Comparison of ENCODE assay signal across 19 mouse cellular contexts in genomic region chr5:52537024-52537423, GRCm38 (mm10). TPM values are rescaled to one million over a fixed set of nuclear protein-coding genes. Genes with fewer than 3 reads are reported as not detected.
DNase-seq lines count a peak whose midpoint lies in the region; ATAC-seq and TF ChIP-seq lines count a peak whose summit lies in the region.
"Had no signal": no experiment of that assay in that cellular context is flagged by ENCODE, and none has a peak within 500 bp of the region (broad histone marks: within the 10 kb centered on the region; RNA-seq: fewer than 3 reads in every experiment).

No protein-coding gene starts in this region.

- no peak overlapping the region for H3K27ac ChIP-seq in kidney, embryonic 14.5 days (ENCODE audit: low read depth, low read length)
- no peak overlapping the region for H3K27ac ChIP-seq in liver, embryonic 16.5 days (ENCODE audit: low read length)
- peak overlapping the region; percentile 32; the same call in 1 of the 2 replicates for H3K27ac ChIP-seq in stomach, embryonic 15.5 days
- H3K27ac ChIP-seq: embryonic facial prominence, embryonic 15.5 days; forebrain, embryonic 15.5 days; gastrocnemius, adult 2 months; hindbrain, embryonic 10.5 days; layer of hippocampus, adult 2 months had no signal

- H3K36me3 ChIP-seq in kidney, embryonic 14.5 days (ENCODE audit: control insufficient read depth, insufficient read depth, low read length) = no peaks in the 10 kb centered on the region
- no peaks in the 10 kb centered on the region for H3K36me3 ChIP-seq in liver, embryonic 16.5 days (ENCODE audit: control insufficient read depth, insufficient read depth)
- H3K36me3 ChIP-seq in stomach, embryonic 15.5 days = 0 out of 2 replicates have a peak, but pooled peaks cover 3% of the 10 kb centered on the region
- H3K36me3 ChIP-seq: forebrain, embryonic 15.5 days had no signal

- H3K9me3 ChIP-seq in kidney, embryonic 14.5 days (ENCODE audit: control insufficient read depth, low read length) = no peaks in the 10 kb centered on the region
- no peaks in the 10 kb centered on the region for H3K9me3 ChIP-seq in liver, embryonic 16.5 days (replicated peaks; ENCODE audit: control insufficient read depth, low read length)
- no peaks in the 10 kb centered on the region for H3K9me3 ChIP-seq in stomach, embryonic 15.5 days
- H3K9me3 ChIP-seq: embryonic facial prominence, embryonic 15.5 days; forebrain, embryonic 15.5 days; hindbrain, embryonic 10.5 days had no signal

- no peaks in the 10 kb centered on the region for H3K27me3 ChIP-seq in kidney, embryonic 14.5 days (ENCODE audit: control insufficient read depth, insufficient read depth, low read length)
- no peaks in the 10 kb centered on the region for H3K27me3 ChIP-seq in liver, embryonic 16.5 days (ENCODE audit: control insufficient read depth, insufficient read depth, low read depth, low read length)
- H3K27me3 ChIP-seq in stomach, embryonic 15.5 days (replicated peaks) = no peaks in the 10 kb centered on the region
- H3K27me3 ChIP-seq: embryonic facial prominence, embryonic 15.5 days; forebrain, embryonic 15.5 days had no signal

- no peak for TF ChIP-seq CTCF in lung, adult 2 months (IDR thresholded peaks at IDR 0.05; ENCODE audit: insufficient read depth, low read length)

- ATAC-seq in kidney, embryonic 14.5 days (ENCODE audit: low FRiP score, low TSS enrichment) = 0 out of 2 replicates have a peak, but pooled peaks have one; percentile 30
- peak; percentile 86 for ATAC-seq in liver, embryonic 16.5 days (ENCODE audit: low read depth)
- ATAC-seq in stomach, embryonic 15.5 days (ENCODE audit: insufficient read depth, low FRiP score, low read depth) = peak; percentile 51; the same call in 1 of the 2 replicates
- ATAC-seq: forebrain, embryonic 15.5 days had no signal

- DNase-seq in lung, adult 18-20 months = peak; percentile 21 to 32
- DNase-seq in lung, adult 2 months = no peak
- DNase-seq in right cerebral cortex, postnatal 14 days = no peak
- DNase-seq in cerebellum, adult 9-10 months = no peak
- no peak for DNase-seq in heart, postnatal 4 days
- DNase-seq: adrenal gland, postnatal 14 days; cerebellum, postnatal 36 days; gastrocnemius, adult 2 months; left cerebral cortex, postnatal 4 days; thymus, postnatal 4 days had no signal

- TF ChIP-seq POLR2A in lung, adult 2 months (IDR thresholded peaks at IDR 0.05; ENCODE audit: borderline replicate concordance, extremely low read depth, low read depth, low read length) = no peak

- no peak overlapping the region for H3K9ac ChIP-seq in kidney, embryonic 14.5 days (ENCODE audit: low read depth, low read length)
- H3K9ac ChIP-seq in liver, embryonic 16.5 days (ENCODE audit: low read depth, low read length) = no peak overlapping the region
- no peak overlapping the region for H3K9ac ChIP-seq in stomach, embryonic 15.5 days
- H3K9ac ChIP-seq: embryonic facial prominence, embryonic 15.5 days; forebrain, embryonic 15.5 days had no signal

- no peak overlapping the region for H3K4me3 ChIP-seq in lung, adult 2 months (replicated peaks; ENCODE audit: extremely low read depth, low read depth, low read length)
- H3K4me3 ChIP-seq in kidney, embryonic 14.5 days (ENCODE audit: low read length) = no peak overlapping the region
- H3K4me3 ChIP-seq in liver, embryonic 16.5 days (ENCODE audit: low read depth, low read length) = no peak overlapping the region
- no peak overlapping the region for H3K4me3 ChIP-seq in stomach, embryonic 15.5 days (replicated peaks)
- H3K4me3 ChIP-seq: embryonic facial prominence, embryonic 15.5 days; forebrain, embryonic 15.5 days; gastrocnemius, adult 2 months; hindbrain, embryonic 10.5 days; layer of hippocampus, adult 2 months had no signal

- H3K4me2 ChIP-seq in kidney, embryonic 14.5 days (replicated peaks; ENCODE audit: low read depth, low read length) = no peak overlapping the region
- H3K4me2 ChIP-seq in liver, embryonic 16.5 days (ENCODE audit: low read depth, low read length) = no peak overlapping the region
- H3K4me2 ChIP-seq in stomach, embryonic 15.5 days = no peak overlapping the region
- H3K4me2 ChIP-seq: embryonic facial prominence, embryonic 15.5 days; forebrain, embryonic 15.5 days; heart, embryonic 11.5 days had no signal

- 53% methylated on average over 7 of the region's 7 CpGs for WGBS in lung, adult 2 months
- WGBS in kidney, embryonic 14.5 days = 67% methylated on average over 7 of the region's 7 CpGs
- WGBS in liver, embryonic 16.5 days (ENCODE audit: insufficient replicate concordance) = 54% methylated on average over 7 of the region's 7 CpGs
- WGBS in stomach, embryonic 15.5 days = 54% methylated on average over 7 of the region's 7 CpGs

- H3K4me1 ChIP-seq in lung, adult 2 months (ENCODE audit: control insufficient read depth, insufficient read depth, low read length) = no peaks in the 10 kb centered on the region; the same call in 1 of the 2 replicates
- peaks cover 26% of the 10 kb centered on the region for H3K4me1 ChIP-seq in kidney, embryonic 14.5 days (ENCODE audit: control insufficient read depth, insufficient read depth, low read length)
- H3K4me1 ChIP-seq in liver, embryonic 16.5 days (ENCODE audit: control insufficient read depth, low read depth, low read length) = no peaks in the 10 kb centered on the region
- H3K4me1 ChIP-seq in stomach, embryonic 15.5 days = peaks cover 32% of the 10 kb centered on the region
- H3K4me1 ChIP-seq: forebrain, embryonic 15.5 days had no signal

RNA-seq across cellular contexts. Expression of gene Lgi2, which starts 29.2 kb away (rescaled TPM):
- polyA plus RNA-seq in lung, adult 2 months (2012; rRNA removed) = 1.6 and 2.0 TPM in 2 replicates
- 3.5 and 3.9 TPM in 2 replicates for polyA plus RNA-seq in kidney, embryonic 14.5 days (2014; fragmentation: Nextera tagmentation; extraction: Ambion mirVana)
- 0.22 and 0.37 TPM in 2 replicates for polyA plus RNA-seq in liver, embryonic 16.5 days (2015; fragmentation: Nextera tagmentation; extraction: Ambion mirVana)
- polyA plus RNA-seq in stomach, embryonic 15.5 days (2015; fragmentation: Nextera tagmentation; extraction: Ambion mirVana) = 14.1 and 16.1 TPM in 2 replicates
- total RNA-seq in heart, postnatal 4 days (2021) = 1 to 10 TPM; 1.6 to 1.9 TPM
- total RNA-seq: neutrophil, adult 5-6 weeks had no signal

Comparison
In these comparisons a context has a peak if more than half of its experiments do, and no peak if none do; other contexts are left out.
1. DNase-seq: peak in lung, adult 18-20 months (2 of 2); none in lung, adult 2 months (single experiment), right cerebral cortex, postnatal 14 days (single experiment), cerebellum, adult 9-10 months (single experiment) and heart, postnatal 4 days (single experiment).
2. ATAC-seq: peak in every context shown above with its lines; median percentile 86 in liver, embryonic 16.5 days; 51 in stomach, embryonic 15.5 days; 30 in kidney, embryonic 14.5 days.